Mouse (Mus musculus): ENCODE results near the gene Mast4.

Mast4 gene

GRCm38 (mm10) chr13:102931951-102932350 is 402.3 kb downstream of the Mast4 start:
- no peak for DNase-seq (ENCODE audit: low spot score in 2 of 2)

GRCm38 (mm10) chr13:102925844-102926598 is 408.3 kb downstream of the Mast4 start:
- DNase-seq (ENCODE audit: low spot score in 2 of 2): no peak

- no peak for DNase-seq (ENCODE audit: low spot score in 2 of 2)
Observed at GRCm38 (mm10) chr13:102919741-102920140, 414.6 kb downstream of the Mast4 start.

- DNase-seq (ENCODE audit: low spot score in 2 of 2): no peak
Observed at GRCm38 (mm10) chr13:102918616-102919015, 415.7 kb downstream of the Mast4 start.

GRCm38 (mm10) chr13:102915341-102915740 is 419.0 kb downstream of the Mast4 start:
- DNase-seq (ENCODE audit: low spot score in 2 of 2): no peak

- DNase-seq (ENCODE audit: low spot score in 2 of 2): no peak
Observed at GRCm38 (mm10) chr13:102914800-102915199, 419.5 kb downstream of the Mast4 start.

- DNase-seq (ENCODE audit: low spot score in 2 of 2): no peak
Observed at GRCm38 (mm10) chr13:102913919-102914318, 420.4 kb downstream of the Mast4 start.

- DNase-seq (ENCODE audit: low spot score in 2 of 2): no peak
Observed at GRCm38 (mm10) chr13:102912867-102913266, 421.4 kb downstream of the Mast4 start.

- no peak for DNase-seq (ENCODE audit: low spot score in 2 of 2)
Observed at GRCm38 (mm10) chr13:102909654-102910418, 424.5 kb downstream of the Mast4 start.

GRCm38 (mm10) chr13:102906661-102907009 is 427.7 kb downstream of the Mast4 start:
- no peak for DNase-seq (ENCODE audit: low spot score in 2 of 2)

GRCm38 (mm10) chr13:102906004-102906660 is 428.2 kb downstream of the Mast4 start:
- DNase-seq (ENCODE audit: low spot score in 2 of 2): peak; percentile 57 to 72

GRCm38 (mm10) chr13:102905361-102905950 is 428.8 kb downstream of the Mast4 start:
- DNase-seq (ENCODE audit: low spot score in 2 of 2): no peak

GRCm38 (mm10) chr13:102903689-102904088 is 430.6 kb downstream of the Mast4 start:
- DNase-seq (ENCODE audit: low spot score in 2 of 2): no peak

GRCm38 (mm10) chr13:102902123-102902522 is 432.2 kb downstream of the Mast4 start:
- DNase-seq (ENCODE audit: low spot score in 2 of 2): no peak

- no peak for DNase-seq (ENCODE audit: low spot score in 2 of 2)
Observed at GRCm38 (mm10) chr13:102900531-102900930, 433.8 kb downstream of the Mast4 start.

- no peak for DNase-seq (ENCODE audit: low spot score in 2 of 2)
Observed at GRCm38 (mm10) chr13:102900083-102900420, 434.2 kb downstream of the Mast4 start.

GRCm38 (mm10) chr13:102899253-102900082 is 434.8 kb downstream of the Mast4 start:
- no peak for DNase-seq (ENCODE audit: low spot score in 2 of 2)

GRCm38 (mm10) chr13:102898374-102899131 is 435.7 kb downstream of the Mast4 start:
- DNase-seq (ENCODE audit: low spot score in 2 of 2): no peak

GRCm38 (mm10) chr13:102896322-102896721 is 438.0 kb downstream of the Mast4 start:
- no peak for DNase-seq (ENCODE audit: low spot score in 2 of 2)

GRCm38 (mm10) chr13:102895894-102896293 is 438.4 kb downstream of the Mast4 start:
- DNase-seq (ENCODE audit: low spot score in 2 of 2): no peak

Measured in frontal cortex, postnatal 14 days (tissue).